Mouse (Mus musculus) midbrain, embryonic 11.5 days (tissue): ENCODE data around the gene Cept1. TPM values are rescaled to one million over a fixed set of nuclear protein-coding genes. Genes with fewer than 3 reads are reported as not detected.
A peak's percentile ranks its signal among the peaks of the same experiment; 100 is the strongest.

Source experiments
- ATAC-seq: fragments of 200-750 bp; cut with Nextera tagmentation; 2 replicates; pipeline ENCODE4 v1.8.0; 2017; ENCODE audit warnings: moderate TSS enrichment, moderate library complexity; ENCODE audit not compliant: low FRiP score
- DNase-seq: peaks from one replicate; pipeline ENCODE4 v3.0.0; 2015; ENCODE audit warnings: low spot score; ENCODE audit errors: missing footprints
- H3K27ac ChIP-seq: fragments of 300-500 bp; sonication (generic); 2 replicates; pipeline ENCODE4 v1.5.1; 2014; ENCODE audit warnings: low read depth, low read length
- H3K27me3 ChIP-seq: fragments of 300-500 bp; sonication (generic); 2 replicates; pipeline ENCODE4 v1.6.1; 2014; ENCODE audit warnings: mild to moderate bottlenecking, low read length, moderate library complexity, mixed read lengths; ENCODE audit not compliant: control insufficient read depth, insufficient read depth
- H3K36me3 ChIP-seq: fragments of 300-500 bp; sonication (generic); 2 replicates; pipeline ENCODE4 v1.6.1; 2014; ENCODE audit warnings: mild to moderate bottlenecking, low read length, moderate library complexity, mixed read lengths; ENCODE audit not compliant: control insufficient read depth, insufficient read depth
- H3K4me1 ChIP-seq: fragments of 300-500 bp; sonication (generic); 2 replicates; pipeline ENCODE4 v1.6.1; 2014; ENCODE audit warnings: low read length; ENCODE audit not compliant: control insufficient read depth, insufficient read depth
- H3K4me2 ChIP-seq: fragments of 300-500 bp; sonication (generic); 2 replicates; pipeline ENCODE4 v1.6.1; 2014; ENCODE audit warnings: mild to moderate bottlenecking, moderate library complexity
- H3K4me3 ChIP-seq: fragments of 300-500 bp; sonication (generic); 2 replicates; pipeline ENCODE4 v1.5.1; 2014; ENCODE audit warnings: low read depth, low read length
- H3K9ac ChIP-seq: fragments of 300-500 bp; sonication (generic); 2 replicates; pipeline ENCODE4 v1.6.1; 2014; ENCODE audit warnings: low read length
- H3K9me3 ChIP-seq: fragments of 300-500 bp; sonication (generic); 2 replicates; pipeline ENCODE4 v1.6.1; 2016; ENCODE audit warnings: low read length; ENCODE audit not compliant: control insufficient read depth
- WGBS: fragments of 180-500 bp; shearing (Covaris S2); extraction: QIAGEN DNeasy Blood & Tissue Kit; methylation state at CpG from one replicate; pipeline ENCODE4 v1.1.7; 2014; 5-methylcytosine and 5-hydroxymethylcytosine counted together
- polyA plus RNA-seq: library from polyadenylated mRNA; unstranded; fragments of >200 nt; fragmentation: Nextera tagmentation; extraction: Ambion mirVana; gene quantifications from 2 replicates; pipeline ENCODE4 v1.2.1, GENCODE M21; 2014

The Cept1 gene
- polyA plus RNA-seq, 1 experiment from 2014 or later: 44.9 TPM

DNA sequence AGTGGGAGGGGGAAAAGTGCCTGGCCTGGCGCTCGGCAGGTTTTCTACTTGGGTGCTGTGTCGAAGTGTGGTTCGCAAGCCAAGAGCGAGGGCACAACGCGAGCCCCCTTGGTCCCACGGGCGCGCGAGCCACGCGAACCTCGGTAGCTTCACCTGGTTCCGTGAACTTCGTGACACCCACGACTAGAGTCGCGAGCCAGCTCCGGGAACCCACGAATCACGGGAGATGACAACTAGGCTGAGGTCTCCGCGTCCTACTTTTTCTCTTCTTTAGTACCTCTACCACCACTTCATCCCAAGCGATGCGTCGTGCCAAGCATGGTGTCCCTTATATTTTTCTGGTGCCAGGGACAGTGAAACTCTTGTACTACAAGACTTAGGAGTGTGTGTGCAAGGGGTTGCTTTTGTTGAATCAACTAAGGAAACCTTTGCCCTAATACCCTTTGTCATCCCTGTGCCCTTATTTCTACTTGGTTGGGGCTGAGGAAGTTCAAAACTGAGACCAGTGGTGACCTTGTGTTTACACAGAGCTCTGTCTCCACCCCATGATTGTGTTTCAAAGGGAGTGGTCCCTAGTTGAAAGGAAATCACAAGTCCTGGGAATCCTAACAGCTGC, 430 bp upstream of the Cept1 start:
- peak overlapping the region; percentile 81 for H3K9ac ChIP-seq
- H3K27ac ChIP-seq: peak overlapping the region; percentile 25; the same call in 1 of the 2 replicates
- peak overlapping the region; percentile 45 for H3K4me2 ChIP-seq
- H3K4me3 ChIP-seq: peak overlapping the region; percentile 62
- H3K27me3 ChIP-seq: no peaks in the 10 kb centered on the region
- no peaks in the 10 kb centered on the region for H3K9me3 ChIP-seq
- H3K36me3 ChIP-seq: no peaks in the 10 kb centered on the region
- under 1% methylated on average over 27 of the region's 27 CpGs for WGBS
- peak; percentile 94 for DNase-seq
- H3K4me1 ChIP-seq: peaks cover 5% of the 10 kb centered on the region; the same call in 1 of the 2 replicates
- ATAC-seq: peak; percentile 49; the same call in 1 of the 2 replicates

DNA sequence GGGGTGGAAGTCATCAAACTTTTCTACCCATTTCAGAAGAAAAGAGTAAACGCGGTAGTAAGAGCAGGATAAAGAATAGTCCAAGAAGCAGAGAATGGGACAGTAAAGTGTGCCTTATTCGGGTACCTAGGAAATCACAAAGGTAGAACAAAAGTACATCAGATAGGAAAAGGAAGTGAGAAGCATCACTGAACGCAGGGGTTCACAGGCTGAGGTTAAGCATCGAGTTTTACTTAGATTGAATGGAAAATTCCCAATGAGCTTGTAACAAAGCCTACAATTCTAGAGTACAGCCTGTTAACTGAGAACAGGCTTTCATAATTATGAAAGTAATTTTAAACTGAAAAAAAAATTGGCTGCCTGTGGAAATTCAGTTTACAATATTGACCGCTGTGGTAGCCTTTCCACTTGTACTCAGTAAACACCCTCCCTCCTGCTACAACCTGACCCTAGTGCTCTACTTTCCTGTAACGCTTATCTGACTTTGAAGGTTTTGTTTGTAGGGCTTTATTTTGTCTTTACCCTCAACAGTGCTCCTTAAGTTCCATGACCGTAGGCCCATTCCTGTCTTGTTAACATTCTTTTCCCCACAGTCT, 2.8 kb downstream of the Cept1 start:
- WGBS: 91% methylated on average over 8 of the region's 8 CpGs
- Histone ChIP-seq H3K27me3 (no peaks in the 10 kb centered on the region), H3K4me2 (no peak overlapping the region), H3K9ac (no peak overlapping the region), H3K36me3 (no peaks in the 10 kb centered on the region), H3K4me1 (peaks cover 5% of the 10 kb centered on the region; the same call in 1 of the 2 replicates), H3K27ac (no peak overlapping the region), H3K4me3 (no peak overlapping the region), H3K9me3 (no peaks in the 10 kb centered on the region)
- DNase-seq (no peak), ATAC-seq (no peak)

DNA sequence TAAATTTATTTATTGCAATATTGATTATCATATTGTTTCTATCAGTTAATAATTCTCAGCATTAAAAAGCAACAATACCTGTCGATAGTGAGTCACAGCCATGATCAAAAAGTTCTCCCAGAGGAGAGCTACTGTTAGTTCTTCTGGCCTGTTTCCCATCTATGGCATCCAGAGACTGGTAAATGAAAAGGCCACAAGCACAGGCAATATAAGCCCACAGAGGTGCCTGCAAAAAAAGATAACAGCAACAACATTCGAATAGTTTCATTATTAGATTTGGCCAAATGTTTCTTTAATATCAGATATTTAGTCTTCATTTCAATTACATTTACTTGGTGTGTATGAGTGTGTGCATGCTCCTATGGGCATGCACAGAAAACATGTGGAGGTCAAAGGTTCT, 14.3 kb downstream of the Cept1 start:
- no peak for DNase-seq
- no peak overlapping the region for H3K27ac ChIP-seq
- no peaks in the 10 kb centered on the region for H3K9me3 ChIP-seq
- 91% methylated on average over 2 of the region's 2 CpGs for WGBS
- no peak overlapping the region for H3K4me3 ChIP-seq
- no peaks in the 10 kb centered on the region for H3K36me3 ChIP-seq
- H3K27me3 ChIP-seq: no peaks in the 10 kb centered on the region
- no peak overlapping the region for H3K9ac ChIP-seq
- no peak overlapping the region for H3K4me2 ChIP-seq
- ATAC-seq: no peak
- H3K4me1 ChIP-seq: no peaks in the 10 kb centered on the region

DNA sequence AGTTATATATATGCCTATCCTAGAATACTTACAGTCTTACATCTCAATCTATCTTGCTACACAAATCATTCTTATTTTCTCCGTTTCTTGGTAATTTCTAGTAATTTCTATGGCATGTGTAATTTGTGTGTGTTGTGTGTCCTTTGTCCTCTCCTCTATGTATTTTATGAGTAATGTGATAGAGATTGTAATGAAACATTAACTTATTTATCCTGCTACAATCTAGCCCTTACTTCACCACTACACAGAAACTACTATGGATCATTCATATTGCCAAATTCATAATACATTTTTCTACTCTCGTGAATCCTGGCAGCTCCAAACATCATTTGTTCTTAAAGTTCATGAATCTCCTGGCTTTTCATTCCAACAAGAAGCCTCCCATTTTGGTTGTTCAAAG, 19.6 kb downstream of the Cept1 start:
- no peak overlapping the region for H3K4me2 ChIP-seq
- no peak overlapping the region for H3K4me3 ChIP-seq
- no peak overlapping the region for H3K9ac ChIP-seq
- DNase-seq (no peak), ATAC-seq (no peak)
- H3K36me3 ChIP-seq: no peaks in the 10 kb centered on the region
- no peaks in the 10 kb centered on the region for H3K27me3 ChIP-seq
- H3K4me1 ChIP-seq: no peaks in the 10 kb centered on the region
- WGBS: 95% methylated on average over 2 of the region's 2 CpGs
- H3K27ac ChIP-seq: no peak overlapping the region
- no peaks in the 10 kb centered on the region for H3K9me3 ChIP-seq

DNA sequence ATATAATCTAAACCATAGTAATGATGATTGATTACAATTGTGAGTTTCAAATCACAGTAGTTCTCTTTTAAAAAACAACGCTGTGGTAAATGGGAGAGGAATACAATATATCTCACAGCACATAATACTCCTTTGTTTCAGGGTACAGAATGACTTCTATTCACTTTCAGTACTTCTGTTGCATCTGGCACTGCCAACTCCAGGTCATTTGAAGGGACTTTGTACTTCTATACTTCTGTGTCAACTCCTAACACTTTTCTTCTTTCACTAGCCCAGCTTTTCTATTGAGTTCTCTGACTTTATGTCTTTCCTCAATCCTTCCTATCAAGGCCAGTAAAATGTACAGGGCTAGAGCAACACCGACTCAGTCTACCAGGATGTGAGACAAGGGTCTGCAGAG, 21.2 kb downstream of the Cept1 start:
- ATAC-seq: no peak
- 96% methylated on average over 2 of the region's 2 CpGs for WGBS

DNA sequence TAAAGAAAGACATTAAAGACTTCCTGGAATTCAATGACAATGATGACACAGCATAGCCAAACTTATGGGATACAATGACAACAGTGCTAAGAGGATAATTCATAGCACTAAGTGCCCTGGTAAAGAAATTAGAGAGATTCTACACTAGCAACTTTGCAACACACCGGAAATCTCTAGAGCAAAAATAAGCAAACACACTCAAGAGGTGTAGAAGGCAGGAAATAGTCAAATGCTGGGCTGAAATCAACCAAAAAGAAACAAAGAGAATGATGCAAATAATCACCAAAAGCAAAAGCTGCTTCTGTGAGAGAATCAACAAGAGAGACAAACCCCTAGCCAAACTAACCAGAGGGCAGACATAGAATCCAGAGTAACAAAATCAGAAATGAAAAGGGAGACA, 24.9 kb downstream of the Cept1 start:
- no peak for ATAC-seq
- H3K4me3 ChIP-seq: no peak overlapping the region
- no peaks in the 10 kb centered on the region for H3K9me3 ChIP-seq
- H3K4me2 ChIP-seq: no peak overlapping the region
- WGBS: 97% methylated on average over 1 of the region's 1 CpGs
- no peaks in the 10 kb centered on the region for H3K27me3 ChIP-seq
- H3K4me1 ChIP-seq: no peaks in the 10 kb centered on the region
- H3K9ac ChIP-seq: no peak overlapping the region
- DNase-seq: no peak
- no peak overlapping the region for H3K27ac ChIP-seq
- H3K36me3 ChIP-seq: no peaks in the 10 kb centered on the region

More for the DNA sequence above, 21.2 kb downstream of the Cept1 start:
- Histone ChIP-seq H3K9ac (no peak overlapping the region), H3K4me2 (no peak overlapping the region), H3K4me1 (no peaks in the 10 kb centered on the region), H3K36me3 (no peaks in the 10 kb centered on the region), H3K4me3 (no peak overlapping the region), H3K9me3 (no peaks in the 10 kb centered on the region), H3K27me3 (no peaks in the 10 kb centered on the region), H3K27ac (no peak overlapping the region)
- no peak for DNase-seq

DNA sequence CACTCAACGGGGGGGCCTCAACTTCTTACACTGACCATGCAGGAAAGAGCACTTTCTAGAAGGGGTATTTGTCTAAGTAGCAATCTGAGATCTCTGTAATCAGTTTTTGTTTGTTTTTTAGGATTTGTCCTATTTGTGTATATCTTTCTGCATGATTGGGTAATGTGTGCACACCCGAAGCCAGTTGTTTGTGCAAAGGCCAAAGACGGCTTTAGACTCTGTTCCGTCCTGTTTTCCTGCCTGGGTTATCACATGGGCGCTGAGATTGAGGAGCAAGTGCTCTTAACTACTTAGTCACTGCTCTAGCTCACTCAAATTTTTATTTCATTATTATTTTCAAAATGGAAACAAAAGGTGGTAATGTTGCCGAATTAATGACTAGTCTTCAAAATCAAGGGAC, 32.6 kb downstream of the Cept1 start:
- WGBS: 89% methylated on average over 6 of the region's 6 CpGs
- DNase-seq (no peak), ATAC-seq (no peak)
- no peaks in the 10 kb centered on the region for H3K4me1 ChIP-seq
- no peaks in the 10 kb centered on the region for H3K27me3 ChIP-seq
- H3K4me3 ChIP-seq: no peak overlapping the region
- H3K9me3 ChIP-seq: no peaks in the 10 kb centered on the region
- H3K9ac ChIP-seq: no peak overlapping the region
- H3K36me3 ChIP-seq: no peaks in the 10 kb centered on the region
- H3K27ac ChIP-seq: no peak overlapping the region
- no peak overlapping the region for H3K4me2 ChIP-seq

DNA sequence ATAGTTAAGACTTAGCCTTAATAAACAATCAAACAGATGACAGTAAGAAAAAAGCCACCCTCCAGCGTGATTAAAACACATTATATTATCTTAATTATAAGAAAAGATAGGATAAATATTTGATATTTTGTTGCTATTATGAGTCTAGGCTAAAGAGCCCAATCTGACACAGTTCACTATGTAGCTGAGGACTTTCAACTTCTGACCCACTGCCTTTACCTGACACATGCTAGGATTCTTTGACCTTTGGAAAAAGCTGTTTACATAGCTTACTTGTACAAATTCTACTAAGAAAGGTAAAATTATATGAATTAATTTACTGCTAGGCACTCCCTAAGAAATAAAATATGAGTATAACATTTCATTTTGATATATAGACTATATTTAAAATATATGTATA, 36.9 kb downstream of the Cept1 start:
- no peak overlapping the region for H3K4me2 ChIP-seq
- H3K9ac ChIP-seq: no peak overlapping the region
- no peaks in the 10 kb centered on the region for H3K36me3 ChIP-seq
- no peak overlapping the region for H3K4me3 ChIP-seq
- H3K27me3 ChIP-seq: no peaks in the 10 kb centered on the region
- no peak for ATAC-seq
- no peak overlapping the region for H3K27ac ChIP-seq
- no peaks in the 10 kb centered on the region for H3K4me1 ChIP-seq
- H3K9me3 ChIP-seq: no peaks in the 10 kb centered on the region
- 87% methylated on average over 1 of the region's 1 CpGs for WGBS
- no peak for DNase-seq

DNA sequence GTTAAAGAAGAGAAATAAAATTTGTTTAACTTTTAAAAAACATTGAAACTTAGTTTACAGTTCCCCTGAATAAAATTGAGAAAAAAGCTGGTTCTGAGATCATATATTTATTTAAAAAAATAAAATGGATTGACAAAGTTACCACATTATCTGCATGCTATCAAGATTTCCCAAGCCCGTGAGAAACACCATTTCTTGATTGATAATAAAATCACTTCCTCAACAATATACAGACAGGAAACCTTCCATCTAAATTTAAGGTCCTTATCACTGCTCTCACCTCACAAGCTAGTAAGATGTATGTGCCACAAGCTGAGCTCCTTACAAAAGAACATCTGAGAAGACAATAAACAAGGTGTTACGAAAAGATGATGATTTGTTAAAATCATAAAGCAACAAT, 44.7 kb downstream of the Cept1 start:
- Histone ChIP-seq H3K4me2 (no peak overlapping the region), H3K9ac (no peak overlapping the region), H3K9me3 (no peaks in the 10 kb centered on the region), H3K4me3 (no peak overlapping the region), H3K27ac (no peak overlapping the region), H3K4me1 (no peaks in the 10 kb centered on the region), H3K36me3 (no peaks in the 10 kb centered on the region), H3K27me3 (no peaks in the 10 kb centered on the region)
- 91% methylated on average over 2 of the region's 2 CpGs for WGBS
- DNase-seq (no peak), ATAC-seq (no peak)
